Mouse (Mus musculus) intestine, postnatal 0 days (tissue): ENCODE data around the gene Eml4. TPM values are rescaled to one million over a fixed set of nuclear protein-coding genes. Genes with fewer than 3 reads are reported as not detected.

Experiments
- ATAC-seq: fragments of 200-750 bp; cut with Nextera tagmentation; 2 replicates; pipeline ENCODE4 v1.8.0; 2017; ENCODE audit warnings: mild to moderate bottlenecking, moderate TSS enrichment, moderate library complexity
- H3K27ac ChIP-seq: fragments of 300-500 bp; sonication (generic); 2 replicates; pipeline ENCODE4 v1.5.1; 2014; ENCODE audit warnings: mild to moderate bottlenecking, low read depth, low read length, moderate library complexity
- H3K27me3 ChIP-seq: fragments of 300-500 bp; sonication (generic); replicated peaks from 2 replicates; pipeline ENCODE4 v1.6.1; 2014; ENCODE audit warnings: low read length, mixed read lengths; ENCODE audit not compliant: control insufficient read depth, insufficient read depth
- H3K36me3 ChIP-seq: fragments of 300-500 bp; sonication (generic); 2 replicates; pipeline ENCODE4 v1.6.1; 2014; ENCODE audit warnings: mild to moderate bottlenecking, moderate library complexity; ENCODE audit not compliant: control insufficient read depth, insufficient read depth
- H3K4me1 ChIP-seq: fragments of 300-500 bp; sonication (generic); replicated peaks from 2 replicates; pipeline ENCODE4 v1.6.1; 2014; ENCODE audit warnings: antibody characterized with exemption, low read length, mixed read lengths; ENCODE audit not compliant: control insufficient read depth, insufficient read depth
- H3K4me2 ChIP-seq: fragments of 300-500 bp; sonication (generic); replicated peaks from 2 replicates; pipeline ENCODE4 v1.6.1; 2014; ENCODE audit warnings: low read depth, mild to moderate bottlenecking, moderate library complexity
- H3K4me3 ChIP-seq: fragments of 300-500 bp; sonication (generic); 2 replicates; pipeline ENCODE4 v1.5.1; 2014; ENCODE audit warnings: low read depth, low read length
- H3K9ac ChIP-seq: fragments of 300-500 bp; sonication (generic); 2 replicates; pipeline ENCODE4 v1.6.1; 2014; ENCODE audit warnings: mild to moderate bottlenecking, low read depth, low read length
- H3K9me3 ChIP-seq: fragments of 300-500 bp; sonication (generic); 2 replicates; pipeline ENCODE4 v1.6.1; 2016; ENCODE audit warnings: mixed run types; ENCODE audit not compliant: control insufficient read depth
- CTCF ChIP-seq: sonication (generic); IDR thresholded peaks from 2 replicates; pipeline ENCODE4 v1.5.1; 2016; ENCODE audit warnings: low read depth, mild to moderate bottlenecking, control low read depth, antibody characterized with exemption, moderate library complexity
- WGBS: fragments of 180-500 bp; shearing (Covaris S2); extraction: QIAGEN DNeasy Blood & Tissue Kit; methylation state at CpG from one replicate; pipeline ENCODE4 v1.1.7; 2014; 5-methylcytosine and 5-hydroxymethylcytosine counted together
- polyA plus RNA-seq: library from polyadenylated mRNA; unstranded; fragments of >200 nt; fragmentation: Nextera tagmentation; extraction: Ambion mirVana; gene quantifications from 2 replicates; pipeline ENCODE4 v1.2.1, GENCODE M21; 2015

Gene Eml4
- polyA plus RNA-seq, 1 experiment from 2014 or later, result 13.2 TPM

GRCm38 (mm10) chr17:83483784-83484183 is 133.1 kb downstream of the Eml4 start:
- TF ChIP-seq CTCF, result no peak
- Histone ChIP-seq H3K27me3 (no peaks in the 10 kb centered on the region), H3K4me2 (no peak overlapping the region), H3K36me3 (peaks cover 26% of the 10 kb centered on the region), H3K4me3 (no peak overlapping the region), H3K4me1 (no peaks in the 10 kb centered on the region), H3K27ac (0 out of 2 replicates have a peak overlapping the region, but pooled peaks have one; percentile 75), H3K9ac (no peak overlapping the region), H3K9me3 (no peaks in the 10 kb centered on the region)
- no peak for ATAC-seq
- WGBS, result 76% methylated on average over 2 of the region's 2 CpGs

DNA sequence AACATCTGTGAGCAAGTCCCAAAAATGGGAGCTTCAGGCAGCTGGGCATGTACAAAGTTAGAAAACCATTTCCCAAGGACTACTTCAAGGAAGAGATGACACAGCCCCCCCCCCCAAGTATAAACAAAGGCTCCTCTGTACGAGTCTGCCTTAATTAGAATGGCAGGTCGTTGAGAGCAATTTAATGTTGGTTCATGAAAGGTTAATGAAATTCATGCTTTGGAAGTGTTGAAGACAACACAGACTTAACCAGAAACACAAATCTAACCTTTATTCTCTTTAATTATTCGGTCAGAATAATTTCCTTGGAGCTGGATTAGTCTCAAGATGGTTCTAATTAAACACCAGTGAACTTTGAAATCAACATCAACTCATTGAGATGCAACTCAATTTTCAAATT is 137.0 kb downstream of the Eml4 start:
- Histone ChIP-seq H3K4me2 (no peak overlapping the region), H3K36me3 (no peaks in the 10 kb centered on the region), H3K9ac (no peak overlapping the region), H3K4me1 (no peaks in the 10 kb centered on the region), H3K4me3 (no peak overlapping the region), H3K9me3 (no peaks in the 10 kb centered on the region), H3K27ac (no peak overlapping the region), H3K27me3 (no peaks in the 10 kb centered on the region)
- no peak for ATAC-seq
- WGBS, result 71% methylated on average over 3 of the region's 3 CpGs
- no peak for TF ChIP-seq CTCF

- peaks cover 54% of the 10 kb centered on the region for H3K36me3 ChIP-seq
- no peak overlapping the region for H3K4me2 ChIP-seq
- H3K27ac ChIP-seq, result no peak overlapping the region
- no peak for TF ChIP-seq CTCF
- H3K4me1 ChIP-seq, result no peaks in the 10 kb centered on the region
- WGBS, result 94% methylated on average over 5 of the region's 5 CpGs
- no peaks in the 10 kb centered on the region for H3K27me3 ChIP-seq
- no peak for ATAC-seq
- H3K9me3 ChIP-seq, result peaks cover 13% of the 10 kb centered on the region; the same call in 1 of the 2 replicates
- no peak overlapping the region for H3K9ac ChIP-seq
- no peak overlapping the region for H3K4me3 ChIP-seq
Measured at GRCm38 (mm10) chr17:83498889-83499288, 148.2 kb downstream of the Eml4 start.

- Histone ChIP-seq H3K4me1 (no peaks in the 10 kb centered on the region), H3K27me3 (no peaks in the 10 kb centered on the region), H3K9me3 (peaks cover 13% of the 10 kb centered on the region; the same call in 1 of the 2 replicates), H3K9ac (no peak overlapping the region), H3K4me3 (no peak overlapping the region), H3K36me3 (peaks cover 54% of the 10 kb centered on the region), H3K27ac (no peak overlapping the region), H3K4me2 (no peak overlapping the region)
- TF ChIP-seq CTCF, result no peak
- 65% methylated on average over 4 of the region's 4 CpGs for WGBS
- no peak for ATAC-seq
Measured at GRCm38 (mm10) chr17:83499692-83500091, 149.0 kb downstream of the Eml4 start.

- Histone ChIP-seq H3K4me2 (no peak overlapping the region), H3K27ac (peak overlapping the region; percentile 67), H3K9me3 (no peaks in the 10 kb centered on the region), H3K27me3 (no peaks in the 10 kb centered on the region), H3K4me3 (no peak overlapping the region), H3K9ac (no peak overlapping the region), H3K36me3 (peaks cover 32% of the 10 kb centered on the region), H3K4me1 (no peaks in the 10 kb centered on the region)
- peak; percentile 85 for ATAC-seq
- TF ChIP-seq CTCF, result no peak
- 36% methylated on average over 2 of the region's 2 CpGs for WGBS
Measured at GRCm38 (mm10) chr17:83503693-83504092, 153.0 kb downstream of the Eml4 start.

- H3K9ac ChIP-seq, result no peak overlapping the region
- no peak for ATAC-seq
- H3K4me1 ChIP-seq, result peaks cover 4% of the 10 kb centered on the region; the same call in 1 of the 2 replicates
- no peaks in the 10 kb centered on the region for H3K9me3 ChIP-seq
- 86% methylated on average over 3 of the region's 3 CpGs for WGBS
- no peak for TF ChIP-seq CTCF
- H3K27ac ChIP-seq, result no peak overlapping the region
- no peak overlapping the region for H3K4me3 ChIP-seq
- H3K36me3 ChIP-seq, result peaks cover 3% of the 10 kb centered on the region; the same call in 1 of the 2 replicates
- peak overlapping the region; percentile 73; the same call in 1 of the 2 replicates for H3K4me2 ChIP-seq
- H3K27me3 ChIP-seq, result no peaks in the 10 kb centered on the region
Measured at GRCm38 (mm10) chr17:83512130-83512529, 161.4 kb downstream of the Eml4 start.
